Mouse (Mus musculus) frontal cortex, adult 2 months (tissue): ENCODE measurements around the gene Sdhaf3. TPM values are rescaled to one million over a fixed set of nuclear protein-coding genes. Genes with fewer than 3 reads are reported as not detected.
A peak's percentile ranks its signal among the peaks of the same experiment; 100 is the strongest.

Experiments
- DNase-seq, 2 experiments: peaks; one replicate each; pipeline ENCODE4 v3.0.0; 2022; ENCODE audit warnings: low spot score in 1 of 2; ENCODE audit errors: extremely low spot score in 1 of 2
- polyA plus RNA-seq: library from polyadenylated mRNA; depleted of rRNA; stranded (reverse); fragments of >200 nt; gene quantifications from 2 replicates; pipeline ENCODE4 v1.2.3, GENCODE M21; 2012; rRNA removed

Gene Sdhaf3
- polyA plus RNA-seq, 1 experiment, result 3.7 TPM

- no peak for DNase-seq
These were observed 86.1 kb downstream of the Sdhaf3 start for GRCm38 (mm10) chr6:7041912-7042311.

- DNase-seq, result no peak
These were observed 107.0 kb downstream of the Sdhaf3 start for GRCm38 (mm10) chr6:7062819-7063218.

DNA sequence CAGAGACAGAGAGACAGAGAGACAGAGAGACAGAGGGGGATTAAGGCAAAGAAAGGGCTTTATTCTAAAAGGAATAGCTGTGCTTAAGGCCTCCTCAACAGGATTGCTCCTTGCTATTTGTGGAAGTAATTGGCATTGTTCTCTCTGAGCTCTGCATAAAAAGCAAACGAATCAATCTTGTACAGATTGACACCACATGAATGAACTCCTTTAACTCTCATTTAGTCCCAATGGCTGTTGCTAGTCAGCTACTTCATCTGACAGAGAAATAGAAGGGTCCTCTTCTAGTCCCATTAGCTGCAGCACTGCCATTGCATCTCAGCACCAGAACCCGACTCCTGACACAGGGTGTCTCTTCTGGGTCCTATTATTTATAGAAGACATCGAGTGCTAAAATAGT is 113.0 kb downstream of the Sdhaf3 start:
- DNase-seq, result no peak

GRCm38 (mm10) chr6:7069463-7069862 is 113.7 kb downstream of the Sdhaf3 start:
- no peak for DNase-seq

DNA sequence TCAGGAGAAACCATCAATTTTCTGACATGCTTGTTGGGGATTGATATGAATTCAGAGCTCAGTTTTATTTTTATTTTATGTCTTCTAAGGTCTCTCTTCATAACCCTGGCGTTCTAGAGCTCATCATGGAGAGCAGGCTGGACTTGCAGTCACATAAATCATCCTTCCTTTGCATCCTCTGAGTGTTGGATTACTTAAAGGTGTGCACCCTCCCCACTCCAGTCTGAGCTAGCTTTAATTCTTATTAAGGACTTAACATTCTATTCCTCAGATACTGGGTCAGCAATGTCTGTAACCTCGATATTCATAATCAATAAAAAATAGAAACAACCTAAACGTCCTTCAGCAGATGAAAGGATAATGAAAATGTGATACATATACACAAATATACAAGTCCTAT is 126.2 kb downstream of the Sdhaf3 start:
- DNase-seq, result no peak

DNA sequence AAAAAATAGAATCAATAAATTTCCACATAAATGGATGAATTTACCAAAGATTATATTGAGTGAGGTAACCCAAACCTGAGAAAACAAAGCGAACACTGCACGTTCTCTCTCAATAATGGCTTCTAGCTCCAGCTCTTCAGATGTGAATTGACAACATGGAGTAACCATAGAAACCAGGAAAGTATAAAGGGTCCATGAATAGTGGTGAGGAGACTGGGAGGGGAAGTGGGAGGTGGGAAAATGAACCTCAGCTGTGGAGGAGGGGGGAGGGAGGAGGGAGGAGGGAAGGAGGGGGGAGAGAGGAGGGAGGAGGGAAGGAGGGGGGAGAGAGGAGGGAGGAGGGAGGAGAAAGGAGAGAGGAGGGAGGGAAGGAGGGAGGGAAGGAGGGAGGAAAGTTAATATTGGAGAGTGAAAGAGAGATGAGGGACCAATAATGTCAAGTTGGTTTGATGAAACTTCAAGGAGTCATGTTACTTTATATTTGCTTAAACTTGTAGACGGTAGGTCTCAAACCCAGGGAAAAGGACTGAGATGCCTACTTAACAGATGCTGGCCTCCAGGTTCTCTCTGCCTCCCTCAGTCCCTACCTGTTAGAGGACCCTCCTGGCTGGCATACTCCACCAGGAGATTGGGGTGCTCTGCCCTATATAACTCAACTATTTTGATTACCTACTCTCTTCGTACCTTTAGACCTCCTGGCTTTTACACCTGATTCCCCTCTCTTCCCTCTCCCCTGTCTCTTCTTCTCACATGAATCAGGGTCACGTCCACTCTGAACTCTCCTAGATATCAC is 126.9 kb downstream of the Sdhaf3 start:
- no peak for DNase-seq

GRCm38 (mm10) chr6:7083661-7084060 is 127.9 kb downstream of the Sdhaf3 start:
- peak; percentile 11 to 13 for DNase-seq

DNA sequence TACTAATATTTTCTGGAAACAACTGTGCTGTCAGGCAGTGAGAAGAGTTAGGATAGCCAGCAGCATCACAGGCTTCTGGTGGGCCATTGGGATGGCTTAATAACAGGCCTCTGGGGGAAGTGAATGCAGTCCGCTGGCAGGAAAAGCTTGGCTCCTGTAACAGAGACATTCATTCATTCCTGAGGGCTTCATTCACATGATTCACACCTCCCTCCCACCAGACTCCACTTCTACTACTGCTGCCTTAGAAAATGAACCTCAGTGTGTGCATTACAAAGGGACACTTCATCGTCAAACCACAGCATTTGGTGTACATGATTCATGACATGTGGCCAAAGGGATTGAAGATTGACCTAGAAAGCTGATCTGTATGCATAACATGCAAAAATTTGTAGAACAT is 128.6 kb downstream of the Sdhaf3 start:
- DNase-seq, result peak in 1 of 2 experiments; percentile 19

DNA sequence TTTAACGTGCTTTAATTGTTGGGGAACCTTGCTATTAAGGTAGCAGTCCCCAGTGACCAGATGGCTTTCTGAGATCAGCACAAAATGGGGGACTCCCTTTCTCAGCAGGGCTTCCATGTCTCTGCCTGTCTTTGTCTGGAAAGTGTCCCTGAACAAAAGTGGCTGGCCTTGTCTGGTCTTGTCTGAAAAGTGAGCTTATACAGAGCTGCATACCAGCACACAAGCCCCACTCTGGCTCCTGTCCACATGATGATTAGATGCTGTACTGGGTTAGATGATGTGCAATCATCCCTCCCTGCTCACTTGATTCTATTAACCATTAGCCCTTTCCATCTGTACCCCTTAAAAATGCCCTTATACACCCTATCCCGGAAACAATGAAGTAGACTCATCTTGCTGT is 129.7 kb downstream of the Sdhaf3 start:
- DNase-seq, result no peak

DNA sequence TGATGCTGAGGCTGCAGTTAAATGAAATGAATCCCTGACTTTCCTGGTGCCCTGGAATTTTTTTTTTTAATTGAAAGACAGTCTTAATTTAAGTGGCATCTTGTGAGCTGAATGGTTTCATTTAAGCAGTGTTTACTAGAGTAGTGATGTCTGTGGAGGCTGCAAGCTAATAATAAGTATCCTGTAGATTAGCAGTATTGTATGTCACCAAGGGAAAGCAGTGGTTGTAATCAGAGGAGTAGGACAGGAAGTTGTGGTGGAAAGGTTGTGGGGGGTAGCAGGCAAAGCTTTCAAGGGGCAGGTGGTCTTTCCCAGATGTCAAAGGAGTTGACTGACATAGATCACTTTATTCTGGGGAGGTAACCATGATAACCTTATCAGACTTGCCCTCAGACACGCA is 136.3 kb downstream of the Sdhaf3 start:
- no peak for DNase-seq

Other genes with a start within 250 kb of the Sdhaf3 start
- 27.4 and 35.5 TPM in 2 replicates for gene Dlx6, start 92.7 kb upstream of the Sdhaf3 start, polyA plus RNA-seq
- gene Dlx5, start 73.9 kb upstream of the Sdhaf3 start, polyA plus RNA-seq, result 20.9 and 28.3 TPM in 2 replicates